Mouse (Mus musculus): ENCODE results near the gene Pus7l.
A peak's percentile ranks its signal among the peaks of the same experiment; 100 is the strongest.
"Not testable (repeated sequence)": the region's sequence is repeated elsewhere in the genome, so short reads cannot be mapped to it uniquely, and the experiment has no call there.

Gene Pus7l

GRCm38 (mm10) chr15:94542567-94543408 is 559 bp downstream of the Pus7l start:
- DNase-seq: no peak

GRCm38 (mm10) chr15:94539296-94539695 is 4.1 kb downstream of the Pus7l start:
- no peak for DNase-seq

- DNase-seq: no peak
Measured at GRCm38 (mm10) chr15:94535521-94535920, 7.8 kb downstream of the Pus7l start.

GRCm38 (mm10) chr15:94532956-94533355 is 10.4 kb downstream of the Pus7l start:
- DNase-seq: no peak

DNA sequence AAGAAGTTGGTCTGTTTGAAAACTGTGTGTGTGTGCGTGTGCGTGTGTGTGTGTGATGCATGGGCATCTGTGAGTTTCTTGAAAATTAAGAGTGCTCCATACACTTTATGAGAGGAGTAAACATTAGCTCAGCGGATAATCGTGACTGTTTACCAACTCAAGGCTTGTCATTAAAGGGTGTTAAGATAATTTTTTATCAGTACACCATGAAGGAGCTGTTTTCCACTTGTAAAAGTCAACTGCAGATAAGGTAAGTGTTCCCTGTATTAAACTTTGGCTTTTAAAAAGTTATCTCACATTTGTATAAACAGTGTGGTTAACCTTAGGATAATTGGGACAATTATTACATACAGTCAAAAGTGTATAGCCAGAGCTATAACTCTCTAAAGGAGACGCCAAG is 11.0 kb downstream of the Pus7l start:
- DNase-seq: no peak

DNA sequence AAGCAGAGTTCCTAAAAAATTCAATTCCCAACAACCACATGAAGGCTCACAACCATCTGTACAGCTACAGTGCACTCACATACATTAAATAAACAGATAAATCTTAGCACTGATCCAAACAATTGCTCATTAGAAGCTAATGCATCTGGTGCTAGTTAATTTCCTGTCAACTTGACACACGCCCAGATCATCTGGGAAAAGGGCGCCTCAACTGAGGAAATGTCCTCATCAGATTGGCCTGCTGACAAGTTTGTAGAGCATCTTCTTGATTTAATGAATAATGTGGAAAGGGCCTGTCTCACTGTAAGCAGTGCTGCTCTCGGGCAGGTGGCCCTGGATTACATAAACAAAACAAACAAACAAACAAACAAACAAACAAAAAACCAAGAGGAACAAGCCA is 12.8 kb downstream of the Pus7l start:
- no peak for DNase-seq

DNA sequence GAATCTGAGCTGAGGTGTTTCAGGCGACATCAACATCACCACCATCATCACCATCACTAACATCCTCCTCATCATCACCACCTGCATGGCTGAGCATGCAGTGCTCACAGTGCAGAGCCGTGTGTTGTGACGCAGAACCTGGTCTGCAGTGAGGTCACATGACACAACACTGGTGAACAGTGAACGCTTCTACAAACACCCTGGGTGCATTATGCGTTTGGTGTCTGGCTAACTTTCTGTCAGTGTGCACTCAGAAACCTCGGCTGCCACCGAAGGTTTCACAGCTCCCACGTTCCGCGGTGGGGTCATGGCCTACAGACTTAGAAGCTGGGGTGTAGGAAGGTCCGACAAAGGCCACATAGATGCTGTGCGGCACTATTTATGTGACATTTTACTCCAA is 18.4 kb downstream of the Pus7l start:
- no peak for DNase-seq

- DNase-seq: no peak
Measured at GRCm38 (mm10) chr15:94523251-94523650, 20.1 kb downstream of the Pus7l start.

DNA sequence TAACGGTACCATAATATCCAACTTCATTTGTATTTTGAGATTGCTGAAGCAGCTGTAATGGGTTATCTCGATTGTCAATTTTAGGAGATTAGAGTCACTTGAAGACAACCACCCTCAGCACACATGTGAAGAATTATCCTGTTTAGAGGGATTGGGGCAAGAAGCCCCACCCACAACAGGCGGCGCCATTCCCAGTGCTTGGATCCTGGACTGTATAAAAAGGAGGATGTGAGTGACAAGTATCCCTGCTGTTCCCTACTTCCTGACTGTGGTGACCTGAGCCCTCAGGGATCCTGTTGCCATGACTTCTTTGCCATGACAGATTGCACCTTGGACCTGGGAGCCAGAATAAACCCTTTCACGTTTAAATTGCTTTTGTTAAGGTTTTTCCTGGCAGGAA is 22.4 kb downstream of the Pus7l start:
- no peak for DNase-seq

- DNase-seq: peak; percentile 35 to 43
Measured at GRCm38 (mm10) chr15:94520205-94520900, 23.0 kb downstream of the Pus7l start.

- DNase-seq: no peak
Measured at GRCm38 (mm10) chr15:94517913-94518491, 25.3 kb downstream of the Pus7l start.

DNA sequence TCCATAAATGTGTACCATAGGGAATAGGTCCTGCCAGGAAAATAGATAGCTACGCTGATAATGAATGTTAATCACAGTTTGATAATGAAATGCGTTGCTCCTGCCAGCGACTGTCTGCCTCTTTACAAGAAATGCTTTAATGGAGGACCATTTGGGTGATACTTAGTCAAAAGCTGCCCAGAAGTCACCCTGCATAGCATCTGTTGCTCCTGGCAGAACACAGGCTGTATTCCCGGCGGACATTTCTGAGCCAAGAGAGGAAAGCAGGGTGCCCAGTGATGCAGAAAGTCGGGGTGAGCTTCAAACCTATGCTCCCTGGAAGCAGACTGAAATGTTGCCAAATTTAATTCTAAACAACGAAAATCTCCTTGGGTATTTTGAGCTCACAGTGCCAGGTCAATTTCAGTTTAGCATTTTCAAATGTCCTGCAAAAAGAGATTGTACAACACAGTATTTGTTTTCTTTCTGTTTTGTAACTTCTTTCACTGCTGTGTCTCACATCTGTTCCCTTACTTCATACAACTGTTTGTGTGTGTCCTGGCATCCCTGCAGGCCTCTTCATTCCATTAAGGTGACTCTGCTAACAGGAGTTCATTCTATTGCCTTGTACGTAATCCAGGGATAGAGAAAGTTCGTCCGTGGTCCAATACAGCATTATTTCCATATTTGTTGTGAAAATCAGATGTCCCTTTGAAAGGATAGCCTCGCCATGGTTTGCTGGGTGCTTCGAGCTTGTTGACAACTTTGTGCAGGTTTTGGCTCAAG is 39.7 kb downstream of the Pus7l start:
- no peak for DNase-seq

- no peak for DNase-seq
Measured at GRCm38 (mm10) chr15:94499260-94499659, 44.1 kb downstream of the Pus7l start.

DNA sequence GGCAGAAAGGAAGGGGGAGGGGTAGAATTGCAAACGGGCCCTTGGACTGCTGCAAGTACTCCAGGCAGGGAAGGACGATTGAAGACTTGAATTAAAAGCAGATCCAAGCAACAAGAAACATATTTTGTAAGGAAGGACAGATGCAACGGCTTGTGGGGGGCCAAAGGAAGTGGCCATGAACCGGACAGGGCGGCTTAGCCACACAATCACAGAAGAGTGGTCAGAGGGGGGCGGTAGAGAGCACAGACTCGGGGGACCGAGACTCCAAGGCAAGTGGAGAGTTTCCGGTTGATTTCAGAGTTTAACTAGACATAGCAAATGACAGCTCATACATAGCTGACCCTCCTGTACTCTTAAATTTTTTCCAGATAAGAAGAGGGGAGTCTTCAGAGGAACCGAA is 47.4 kb downstream of the Pus7l start:
- DNase-seq: peak in 1 of 2 experiments; percentile 3

- no peak for DNase-seq
Measured at GRCm38 (mm10) chr15:94494445-94494844, 48.9 kb downstream of the Pus7l start.

DNA sequence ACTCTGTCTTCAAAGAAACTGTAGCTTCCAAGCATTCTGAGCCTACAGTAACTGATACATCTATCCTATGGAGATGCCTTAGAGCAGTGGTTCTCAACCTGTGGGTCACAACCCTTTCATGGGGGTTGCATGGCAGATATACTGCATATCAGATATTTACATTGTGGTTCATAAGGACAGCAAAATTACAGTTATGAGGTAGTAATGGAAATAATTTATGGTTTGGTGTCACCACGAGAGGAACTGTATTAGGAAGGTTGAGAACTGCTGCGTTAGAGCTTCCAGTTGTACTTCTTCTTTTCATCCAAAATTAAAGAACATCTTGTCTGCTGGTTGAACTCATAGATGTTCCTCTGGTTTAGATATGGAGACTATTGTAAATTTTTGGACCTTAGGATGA is 53.9 kb downstream of the Pus7l start:
- DNase-seq: no peak

DNA sequence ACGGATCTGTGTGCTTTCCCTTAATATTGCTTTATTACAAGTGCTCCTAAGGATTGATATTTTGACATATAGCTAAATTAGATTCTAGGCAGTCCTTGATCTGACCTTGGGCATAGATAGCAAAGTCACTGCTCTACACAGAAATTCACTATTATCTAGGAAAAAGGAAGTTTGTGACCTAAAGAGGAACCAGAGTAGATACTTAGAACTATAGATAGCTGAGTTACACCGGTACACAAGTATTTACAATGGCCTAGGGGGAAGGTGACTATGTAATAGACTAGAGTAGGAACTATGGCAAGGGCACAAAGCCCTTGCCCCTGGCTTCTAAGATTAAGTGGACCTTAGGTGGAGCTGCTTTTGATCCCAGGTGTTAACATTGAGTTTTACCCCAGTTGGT is 55.3 kb downstream of the Pus7l start:
- not testable (repeated sequence) for DNase-seq

DNA sequence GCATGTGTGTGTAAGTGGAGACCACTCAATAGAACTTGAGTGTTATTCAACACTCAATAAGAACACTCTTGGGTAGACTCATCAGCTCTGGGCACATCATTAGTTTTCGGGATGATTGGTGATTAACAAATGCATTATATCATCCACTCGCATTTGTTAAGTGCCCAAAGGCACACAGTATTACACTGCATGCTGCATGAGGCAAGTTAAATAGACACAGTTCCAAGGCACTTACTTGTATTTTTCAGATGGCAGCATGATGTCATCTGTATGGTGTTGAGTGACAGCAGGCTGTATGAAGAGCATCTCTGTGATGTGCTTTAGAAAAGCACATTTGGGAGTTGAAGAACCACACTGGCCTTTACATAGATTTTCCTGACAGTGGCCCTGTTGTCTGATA is 60.8 kb downstream of the Pus7l start:
- DNase-seq: no peak

- no peak for DNase-seq
Measured at GRCm38 (mm10) chr15:94480792-94481191, 62.6 kb downstream of the Pus7l start.

DNA sequence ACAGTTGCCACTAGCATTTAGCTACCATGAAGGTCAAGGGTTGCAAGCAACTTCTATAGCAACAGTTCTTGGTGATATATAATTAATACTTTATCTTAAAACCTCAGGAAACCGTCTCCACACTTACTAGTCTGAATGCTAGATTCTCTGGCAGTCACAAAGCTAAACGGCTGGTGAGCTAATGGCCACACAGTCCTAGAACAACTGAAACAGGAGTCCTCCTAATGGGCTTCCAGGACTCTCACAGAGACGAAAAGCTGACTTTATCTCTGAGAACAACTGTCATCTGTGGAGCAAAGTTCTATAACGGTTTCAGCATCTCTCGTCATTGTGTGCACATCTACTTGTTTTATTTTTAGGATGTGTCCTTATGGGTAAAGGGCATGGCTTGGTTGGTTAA is 63.1 kb downstream of the Pus7l start:
- DNase-seq: no peak

GRCm38 (mm10) chr15:94479513-94480136 is 63.7 kb downstream of the Pus7l start:
- DNase-seq: no peak

- peak; percentile 23 to 28 for DNase-seq
Measured at GRCm38 (mm10) chr15:94478706-94479105, 64.6 kb downstream of the Pus7l start.

DNA sequence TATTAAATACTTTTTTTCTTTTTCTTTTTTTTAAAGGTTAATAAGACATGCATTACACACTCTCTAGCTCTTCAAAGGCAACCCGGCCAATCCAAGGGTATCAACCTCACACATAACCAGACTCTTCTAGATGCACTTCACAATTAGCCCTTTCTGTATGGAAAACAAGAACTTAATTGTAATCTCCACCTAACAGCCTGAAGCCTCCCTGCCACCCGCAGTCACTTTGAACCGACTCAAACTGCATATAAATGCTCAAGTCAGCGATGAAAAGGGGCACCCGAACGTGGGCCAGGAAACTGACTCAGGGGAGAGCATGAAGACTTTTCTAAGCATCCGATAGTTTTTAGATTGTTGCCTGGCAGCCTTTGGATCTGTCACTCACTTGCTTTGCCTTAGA is 66.1 kb downstream of the Pus7l start:
- no peak for DNase-seq

Measured in B cell, adult 2 months (primary cell).